Mouse (Mus musculus) embryonic fibroblast, embryonic 13.5 days (primary cell): ENCODE measurements around the gene Izumo2. TPM values are rescaled to one million over a fixed set of nuclear protein-coding genes. Genes with fewer than 3 reads are reported as not detected.
"Not testable (repeated sequence)": the region's sequence is repeated elsewhere in the genome, so short reads cannot be mapped to it uniquely, and the experiment has no call there.

ENCODE experiments used
- H3K27ac ChIP-seq: 2 replicates; pipeline ENCODE4 v1.5.1; 2012; ENCODE audit warnings: low read length, control low read depth, inconsistent platforms; ENCODE audit not compliant: insufficient read depth
- H3K4me1 ChIP-seq: 2 replicates; pipeline ENCODE4 v1.6.1; 2011; ENCODE audit warnings: low read length; ENCODE audit not compliant: control insufficient read depth, insufficient read depth
- H3K4me3 ChIP-seq: 2 replicates; pipeline ENCODE4 v1.5.1; 2011; ENCODE audit warnings: mild to moderate bottlenecking, control low read depth, low read length; ENCODE audit not compliant: insufficient read depth
- CTCF ChIP-seq: IDR thresholded peaks from 2 replicates; pipeline ENCODE4 v1.5.1; 2011; ENCODE audit warnings: mild to moderate bottlenecking, control low read depth, low read length, moderate library complexity, borderline replicate concordance; ENCODE audit not compliant: insufficient read depth
- POLR2A ChIP-seq: IDR thresholded peaks from 2 replicates; pipeline ENCODE4 v1.6.1; 2011; ENCODE audit warnings: low read depth, mild to moderate bottlenecking, control low read depth, low read length, moderate library complexity
- polyA plus RNA-seq: library from polyadenylated mRNA; stranded (reverse); fragments of >200 nt; gene quantifications from 2 replicates; pipeline ENCODE4 v1.2.4, GENCODE M21; 2011; ENCODE audit warnings: low read depth; ENCODE audit not compliant: missing spikeins, insufficient read length

Gene Izumo2
- polyA plus RNA-seq, 1 experiment = not detected

GRCm38 (mm10) chr7:44695223-44695622 lies 13.3 kb upstream of the Izumo2 start:
- no peak for TF ChIP-seq CTCF
- Histone ChIP-seq H3K4me1 (peaks cover 8% of the 10 kb centered on the region), H3K27ac (no peak overlapping the region), H3K4me3 (no peak overlapping the region)

- Histone ChIP-seq H3K4me3 (no peak overlapping the region), H3K27ac (no peak overlapping the region)
Measured at GRCm38 (mm10) chr7:44697191-44697710, 11.3 kb upstream of the Izumo2 start.

GRCm38 (mm10) chr7:44697980-44698379 lies 10.6 kb upstream of the Izumo2 start:
- no peak overlapping the region; the same call in 1 of the 2 replicates for H3K27ac ChIP-seq
- TF ChIP-seq CTCF = no peak
- no peak for TF ChIP-seq POLR2A
- H3K4me3 ChIP-seq = no peak overlapping the region
- H3K4me1 ChIP-seq = peaks cover 8% of the 10 kb centered on the region

More at GRCm38 (mm10) chr7:44697191-44697710, 11.3 kb upstream of the Izumo2 start:
- peaks cover 8% of the 10 kb centered on the region for H3K4me1 ChIP-seq
- no peak for TF ChIP-seq CTCF
- TF ChIP-seq POLR2A = no peak

GRCm38 (mm10) chr7:44701921-44702320 lies 6.6 kb upstream of the Izumo2 start:
- TF ChIP-seq CTCF (peak; percentile 28; the same call in 1 of the 2 replicates), POLR2A (no peak)
- H3K4me1 ChIP-seq = peaks cover 4% of the 10 kb centered on the region
- no peak overlapping the region for H3K27ac ChIP-seq
- no peak overlapping the region for H3K4me3 ChIP-seq

- Histone ChIP-seq H3K4me1 (peaks cover 4% of the 10 kb centered on the region; the same call in 1 of the 2 replicates), H3K4me3 (no peak overlapping the region), H3K27ac (no peak overlapping the region)
- TF ChIP-seq CTCF (no peak), POLR2A (no peak)
Measured at GRCm38 (mm10) chr7:44702985-44703384, 5.6 kb upstream of the Izumo2 start.

- Histone ChIP-seq H3K4me3 (no peak overlapping the region), H3K4me1 (no peaks in the 10 kb centered on the region), H3K27ac (no peak overlapping the region)
- TF ChIP-seq CTCF (no peak), POLR2A (no peak)
Measured at GRCm38 (mm10) chr7:44704363-44704762, 4.2 kb upstream of the Izumo2 start.

- Histone ChIP-seq H3K4me3 (no peak overlapping the region), H3K4me1 (no peaks in the 10 kb centered on the region), H3K27ac (no peak overlapping the region)
- TF ChIP-seq POLR2A = no peak
- no peak for TF ChIP-seq CTCF
Measured at GRCm38 (mm10) chr7:44705086-44705485, 3.5 kb upstream of the Izumo2 start.

- H3K4me1 ChIP-seq = no peaks in the 10 kb centered on the region
- TF ChIP-seq CTCF = no peak
- no peak for TF ChIP-seq POLR2A
- H3K27ac ChIP-seq = no peak overlapping the region
- no peak overlapping the region for H3K4me3 ChIP-seq
Measured at GRCm38 (mm10) chr7:44706322-44706721, 2.2 kb upstream of the Izumo2 start.

- H3K4me1 ChIP-seq = no peaks in the 10 kb centered on the region
- TF ChIP-seq CTCF (no peak), POLR2A (no peak)
- no peak overlapping the region for H3K4me3 ChIP-seq
- H3K27ac ChIP-seq = no peak overlapping the region
Measured at GRCm38 (mm10) chr7:44707169-44707675, 1.3 kb upstream of the Izumo2 start.

GRCm38 (mm10) chr7:44708093-44708492 lies 449 bp upstream of the Izumo2 start:
- not testable (repeated sequence) for H3K4me3 ChIP-seq, H3K27ac ChIP-seq, H3K4me1 ChIP-seq

- TF ChIP-seq CTCF (no peak), POLR2A (no peak)
- Histone ChIP-seq H3K4me1 (no peaks in the 10 kb centered on the region), H3K4me3 (no peak overlapping the region), H3K27ac (no peak overlapping the region)
Measured at GRCm38 (mm10) chr7:44709881-44710280, 1.3 kb downstream of the Izumo2 start.
